Mouse (Mus musculus): ENCODE measurements at regions not wholly inside any gene's neighbourhood (a gene's known extent, or its start where the extent isn't known, plus 50 kb on each side); places are given as distances from the start of the nearest gene placed in this dataset.

DNA sequence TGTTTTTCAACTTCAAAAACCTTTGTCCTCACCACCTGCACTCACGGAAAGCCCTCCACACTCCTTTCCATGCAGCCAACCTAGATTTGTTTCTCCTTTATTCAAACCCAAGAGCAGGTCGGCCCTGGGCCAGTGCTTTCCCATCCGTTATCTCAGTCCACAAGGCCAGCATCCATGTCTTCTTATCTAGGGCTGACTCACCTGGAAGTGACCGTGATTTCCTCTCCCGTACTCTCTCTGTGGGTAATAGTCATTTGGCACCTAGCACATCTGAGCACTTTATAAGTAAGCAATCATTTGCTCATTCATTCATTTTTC is 106.2 kb downstream of the Rassf10 start:
- DNase-seq (ENCODE audit: low read depth): no peak

GRCm38 (mm10) chr7:113060991-113061390 is 107.2 kb downstream of the Rassf10 start:
- no peak for DNase-seq (ENCODE audit: low read depth)

DNA sequence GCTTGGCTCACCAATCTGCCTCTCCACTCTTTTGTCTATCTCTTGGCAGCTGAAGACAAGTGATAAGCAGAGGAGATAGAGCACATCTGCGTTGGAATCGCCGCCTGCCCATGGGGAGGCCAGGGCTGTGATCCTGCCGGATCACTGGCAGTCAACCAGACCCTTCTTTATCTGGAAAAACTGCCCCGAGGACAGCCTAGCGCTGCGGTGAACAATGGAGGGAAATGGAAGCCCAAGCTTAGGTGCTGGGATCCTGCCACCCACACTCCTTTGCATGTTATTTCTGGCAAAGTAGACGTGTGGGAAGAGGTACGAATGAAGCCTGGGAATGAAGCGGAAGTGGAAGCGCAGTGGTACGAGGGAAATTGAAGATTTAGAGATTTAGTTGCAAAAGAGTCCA is 112.8 kb downstream of the Rassf10 start:
- DNase-seq (ENCODE audit: low read depth): no peak

DNA sequence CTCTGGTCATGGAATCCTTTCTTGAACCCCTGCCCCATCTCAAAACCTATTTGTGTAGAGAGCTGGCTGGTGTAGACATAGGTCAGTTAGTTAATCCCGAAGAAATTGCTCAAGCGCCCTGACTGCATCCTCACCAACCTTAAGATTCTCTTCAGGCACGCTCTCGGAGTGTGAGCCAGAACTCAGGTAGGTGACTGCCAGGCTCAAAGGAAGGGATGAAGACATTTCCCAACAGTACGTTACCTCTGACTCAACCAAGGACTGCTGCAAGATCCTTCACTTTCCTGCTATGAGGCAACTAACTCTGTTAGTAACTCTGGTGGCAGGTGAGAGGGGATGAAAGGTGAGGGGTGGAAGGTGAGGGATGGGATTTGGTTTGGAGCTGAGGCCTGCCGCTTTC is 114.5 kb downstream of the Rassf10 start:
- DNase-seq (ENCODE audit: low read depth): no peak

DNA sequence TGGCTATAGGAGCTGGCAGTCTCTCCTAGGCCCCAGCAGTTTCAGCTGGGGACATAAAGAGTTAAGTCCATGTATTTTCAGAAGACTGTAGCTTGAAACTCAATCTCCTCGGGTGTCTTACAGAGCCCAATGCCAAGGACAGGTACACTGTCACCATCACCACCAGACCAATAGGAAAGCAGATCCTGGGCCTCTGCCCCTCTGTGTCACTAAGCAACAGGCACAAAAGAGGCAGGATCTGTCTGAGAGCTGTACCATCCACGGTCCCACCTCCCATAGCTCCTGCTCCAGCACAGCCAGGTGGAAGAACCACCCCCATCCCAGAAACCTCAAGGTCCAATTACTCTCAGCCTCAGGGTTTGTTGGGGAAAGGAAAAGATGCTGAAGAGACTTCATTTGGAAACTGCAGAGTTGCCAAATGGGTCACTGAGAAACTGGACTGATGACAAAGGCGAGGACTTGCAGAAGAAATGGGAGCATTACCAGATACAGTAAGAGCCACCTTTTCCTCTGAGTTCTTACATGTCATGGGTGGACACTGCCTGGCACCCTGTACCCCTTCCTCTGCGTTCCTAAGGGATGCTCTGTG is 115.7 kb downstream of the Rassf10 start:
- no peak for DNase-seq (ENCODE audit: low read depth)

GRCm38 (mm10) chr7:113071418-113071817 is 117.7 kb downstream of the Rassf10 start:
- DNase-seq (ENCODE audit: low read depth): no peak

DNA sequence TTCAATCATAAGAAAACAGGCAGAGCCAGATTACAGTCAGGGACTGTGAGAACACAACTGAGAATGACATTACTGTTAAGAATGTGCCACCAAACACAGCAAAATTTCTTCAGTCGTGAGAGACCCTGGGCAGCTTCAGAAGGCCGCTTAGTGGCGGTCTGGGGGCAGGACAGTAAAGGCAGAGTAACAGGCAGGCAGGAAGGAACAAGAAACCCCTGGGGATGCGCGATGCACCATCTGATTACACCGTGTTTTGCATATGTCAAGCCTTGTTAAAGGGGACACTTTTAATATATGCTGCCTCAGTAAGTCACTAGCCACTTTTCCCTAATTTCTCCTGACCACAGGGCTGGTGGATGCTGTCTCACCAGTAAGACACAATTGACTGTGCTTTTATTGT is 120.0 kb downstream of the Rassf10 start:
- DNase-seq (ENCODE audit: low read depth): no peak

DNA sequence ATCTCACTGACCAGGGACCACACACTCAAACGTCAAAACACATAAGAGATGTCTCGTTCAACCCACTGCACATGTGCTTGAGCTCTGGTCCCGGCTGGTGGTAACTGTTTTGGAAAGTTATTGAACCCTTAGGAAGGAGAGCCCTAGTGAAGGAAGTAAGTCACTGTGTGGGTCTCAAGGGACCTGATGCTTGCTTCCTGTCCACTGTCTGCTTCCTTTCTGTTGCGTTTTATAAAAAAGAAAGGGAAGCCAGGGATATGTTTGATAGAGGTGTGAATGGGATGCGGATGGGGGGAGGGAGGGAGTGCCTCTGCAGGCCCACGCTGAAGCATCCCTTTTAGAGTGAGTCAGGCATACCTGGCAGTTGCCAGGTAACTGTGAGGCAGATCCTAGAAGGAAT is 121.6 kb downstream of the Rassf10 start:
- no peak for DNase-seq (ENCODE audit: low read depth)

DNA sequence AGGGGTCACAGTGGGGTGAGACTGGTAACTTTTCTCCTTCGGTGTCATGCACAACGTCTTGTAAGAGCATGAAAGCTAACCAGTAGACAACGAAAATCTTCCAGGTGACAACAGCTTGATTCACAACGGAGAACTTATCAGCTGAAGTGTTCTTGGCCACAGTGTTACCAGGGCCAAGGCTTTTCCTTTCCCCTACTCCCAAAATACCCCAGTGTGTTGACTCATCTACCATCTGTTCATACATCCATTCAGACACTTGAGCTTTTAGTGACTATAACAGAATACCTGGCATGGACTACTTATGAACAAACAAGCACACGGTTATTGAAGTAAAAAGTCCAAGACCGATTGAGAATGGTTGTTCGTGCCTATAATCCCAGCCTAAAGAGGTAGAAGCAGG is 122.5 kb downstream of the Rassf10 start:
- no peak for DNase-seq (ENCODE audit: low read depth)

- no peak for DNase-seq (ENCODE audit: low read depth)
Measured at GRCm38 (mm10) chr7:113081120-113081519, 126.1 kb upstream of the Arntl start.

GRCm38 (mm10) chr7:113084930-113085625 is 122.2 kb upstream of the Arntl start:
- no peak for DNase-seq (ENCODE audit: low read depth)

GRCm38 (mm10) chr7:113086158-113086557 is 121.1 kb upstream of the Arntl start:
- no peak for DNase-seq (ENCODE audit: low read depth)

- DNase-seq (ENCODE audit: low read depth): no peak
Measured at GRCm38 (mm10) chr7:113087646-113088045, 119.6 kb upstream of the Arntl start.

- no peak for DNase-seq (ENCODE audit: low read depth)
Measured at GRCm38 (mm10) chr7:113089044-113089443, 118.2 kb upstream of the Arntl start.

DNA sequence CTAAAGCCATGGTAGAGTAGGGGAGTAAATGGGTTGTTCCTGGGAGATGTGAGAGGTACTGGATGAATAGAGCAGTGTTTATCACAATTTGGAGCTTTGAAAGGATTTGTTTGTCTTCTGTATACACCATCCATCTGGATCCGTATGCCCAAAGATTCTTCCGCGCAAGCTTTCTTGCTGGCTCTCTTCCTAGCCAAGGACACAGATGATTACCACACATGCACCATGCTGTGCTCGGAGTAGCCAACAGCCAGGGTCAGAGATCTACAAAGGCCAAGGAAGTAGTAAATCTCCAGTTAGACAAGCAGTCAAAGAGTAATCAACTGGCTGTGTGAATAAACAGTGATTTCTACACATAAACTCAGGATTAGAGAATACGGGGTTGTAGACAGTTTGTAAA is 113.3 kb upstream of the Arntl start:
- no peak for DNase-seq (ENCODE audit: low read depth)

- DNase-seq (ENCODE audit: low read depth): no peak
Measured at GRCm38 (mm10) chr7:113095092-113095491, 112.2 kb upstream of the Arntl start.

DNA sequence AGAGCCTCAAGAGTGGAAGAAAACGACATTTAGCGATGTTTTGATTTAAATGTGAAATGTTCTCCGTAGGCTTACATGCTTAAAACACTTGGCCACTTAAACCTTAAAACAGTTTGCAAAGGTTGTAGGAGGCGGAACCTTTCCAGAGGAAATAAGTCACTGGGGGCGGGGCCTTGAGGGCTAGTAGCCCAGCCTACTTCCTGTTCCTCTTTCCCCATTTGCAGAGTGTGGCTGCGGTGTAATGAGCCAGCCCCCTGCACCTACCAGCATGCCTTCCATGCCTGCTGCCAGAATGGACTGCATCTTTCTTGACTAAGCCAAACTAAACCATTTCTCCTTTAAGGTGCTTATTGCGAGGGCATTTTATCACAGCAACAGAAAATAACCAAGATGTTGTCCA is 103.0 kb upstream of the Arntl start:
- DNase-seq (ENCODE audit: low read depth): no peak

- no peak for DNase-seq (ENCODE audit: low read depth)
Measured at GRCm38 (mm10) chr7:113105359-113105758, 101.9 kb upstream of the Arntl start.

DNA sequence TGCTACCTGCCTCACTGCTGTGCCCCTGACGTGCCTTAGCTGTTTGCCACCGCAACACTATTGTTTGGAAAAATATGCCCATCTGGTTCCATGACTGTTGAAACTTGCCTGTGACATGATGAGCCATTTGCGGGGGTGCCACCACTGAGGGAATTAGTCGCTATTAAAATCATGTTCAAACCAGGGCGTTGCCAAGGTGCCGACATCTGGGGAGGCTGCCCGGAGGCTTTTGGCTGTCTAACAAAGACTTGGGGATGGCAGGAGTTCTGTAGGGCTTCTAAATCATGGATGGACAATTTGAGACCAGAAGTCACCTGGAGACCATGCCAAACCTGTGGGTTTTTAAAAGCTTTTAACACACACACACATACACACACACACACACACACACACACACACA is 100.5 kb upstream of the Arntl start:
- DNase-seq (ENCODE audit: low read depth): no peak

DNA sequence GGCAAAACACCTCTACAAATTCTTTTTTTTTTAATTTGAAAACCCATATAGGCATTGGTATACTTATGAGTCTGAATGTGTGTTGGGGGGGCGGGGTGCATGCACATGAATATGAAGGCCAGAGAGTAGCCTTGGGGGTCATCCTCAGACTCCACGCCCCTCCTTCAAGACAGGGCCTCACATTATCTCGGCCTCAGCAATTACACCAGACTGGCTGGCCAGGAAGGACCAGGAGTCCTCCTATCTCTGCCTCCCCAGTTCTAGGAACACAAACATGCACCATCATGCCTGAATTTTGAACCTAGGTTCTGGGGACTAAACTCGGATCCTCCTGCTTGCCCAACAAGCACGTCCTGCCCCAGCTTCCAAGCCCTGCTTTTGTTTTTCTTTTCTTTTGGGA is 99.3 kb upstream of the Arntl start:
- no peak for DNase-seq (ENCODE audit: low read depth)

GRCm38 (mm10) chr7:113108442-113109000 is 98.7 kb upstream of the Arntl start:
- no peak for DNase-seq (ENCODE audit: low read depth)

DNA sequence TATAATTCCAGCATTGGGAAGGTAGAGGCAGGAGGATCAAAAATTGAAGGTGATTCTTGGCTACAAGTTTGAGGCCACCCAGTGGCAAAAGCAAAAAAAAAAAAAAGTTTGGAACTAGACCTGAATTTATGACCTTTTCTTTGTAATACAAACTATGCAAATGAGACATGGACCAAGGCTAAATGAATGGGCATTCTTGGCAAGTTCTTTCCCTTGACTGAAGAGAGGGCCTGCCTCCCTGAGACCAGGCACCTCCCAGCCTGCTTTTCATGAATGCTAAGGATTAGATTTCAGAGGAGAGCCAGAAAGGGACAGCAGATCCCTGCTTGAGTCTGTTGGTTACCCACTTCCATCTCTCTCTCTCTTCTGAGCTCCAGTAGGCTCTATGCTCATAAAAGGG is 97.8 kb upstream of the Arntl start:
- no peak for DNase-seq (ENCODE audit: low read depth)

DNA sequence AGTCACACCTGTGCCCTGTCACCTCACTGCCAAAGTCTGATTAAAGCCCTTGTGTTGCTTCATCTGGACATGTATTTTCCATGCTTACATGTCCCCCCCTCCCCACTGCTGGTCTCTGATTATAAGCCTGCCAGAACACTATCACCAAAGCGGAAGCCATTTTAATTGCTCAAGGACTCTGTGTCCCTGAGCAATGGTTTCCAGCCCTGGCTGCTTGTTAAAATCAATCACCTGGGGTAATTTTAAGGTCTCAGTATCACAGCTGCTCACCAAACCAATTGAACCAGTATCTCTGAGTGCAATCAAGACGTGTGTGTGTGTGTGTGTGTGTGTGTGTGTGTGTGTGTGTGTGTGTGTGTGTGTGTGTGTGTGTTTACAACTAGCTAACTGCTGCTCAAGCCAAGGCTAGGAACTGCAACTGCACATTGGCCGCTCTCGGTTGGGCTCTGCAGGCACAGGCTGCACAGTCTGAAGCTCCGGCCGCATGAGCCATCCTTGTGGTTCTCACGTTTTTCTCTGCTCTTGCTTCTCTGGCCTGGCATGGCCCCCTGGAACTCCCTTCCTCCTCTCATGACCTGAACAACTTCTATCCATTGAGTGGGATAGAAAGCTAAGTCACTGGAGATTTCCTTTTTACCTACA is 96.3 kb upstream of the Arntl start:
- no peak for DNase-seq (ENCODE audit: low read depth)
